Mouse (Mus musculus) brain, embryonic 14.5 days (tissue): ENCODE data around the gene Nexn. TPM values are rescaled to one million over a fixed set of nuclear protein-coding genes. Genes with fewer than 3 reads are reported as not detected.

Experiments used
- DNase-seq: peaks from one replicate; pipeline ENCODE4 v3.0.0-alpha.2; 2011; ENCODE audit warnings: low read depth
- CTCF ChIP-seq: fragments of 200-500 bp; IDR thresholded peaks from 2 replicates; pipeline ENCODE4 v1.5.1; 2012; ENCODE audit warnings: inconsistent platforms, mild to moderate bottlenecking, moderate library complexity, borderline replicate concordance; ENCODE audit not compliant: insufficient read depth, insufficient read length; ENCODE audit errors: extremely low read depth
- POLR2A ChIP-seq: fragments of 200-500 bp; IDR thresholded peaks from 2 replicates; pipeline ENCODE4 v1.6.1; 2012; ENCODE audit warnings: mild to moderate bottlenecking, inconsistent platforms, borderline replicate concordance; ENCODE audit not compliant: poor library complexity, insufficient read depth, insufficient read length, severe bottlenecking; ENCODE audit errors: extremely low read depth
- polyA plus RNA-seq: library from polyadenylated mRNA; depleted of rRNA; stranded (reverse); fragments of >200 nt; gene quantifications from 2 replicates; pipeline ENCODE4 v1.2.3, GENCODE M21; 2012

Gene Nexn
- polyA plus RNA-seq, 1 experiment, result 1.2 TPM

GRCm38 (mm10) chr3:152293530-152294181, 27.5 kb upstream of the Nexn start:
- no peak for DNase-seq
- TF ChIP-seq CTCF, result no peak
- no peak for TF ChIP-seq POLR2A

- TF ChIP-seq POLR2A, result no peak
- TF ChIP-seq CTCF, result no peak
- DNase-seq, result no peak
These were observed 25.7 kb upstream of the Nexn start for GRCm38 (mm10) chr3:152291895-152292294.

GRCm38 (mm10) chr3:152290175-152290798, 24.1 kb upstream of the Nexn start:
- DNase-seq, result no peak
- TF ChIP-seq CTCF (no peak), POLR2A (no peak)

GRCm38 (mm10) chr3:152288740-152289139, 22.6 kb upstream of the Nexn start:
- TF ChIP-seq CTCF (no peak), POLR2A (no peak)
- peak; percentile 45 for DNase-seq

GRCm38 (mm10) chr3:152288276-152288675, 22.1 kb upstream of the Nexn start:
- no peak for DNase-seq
- TF ChIP-seq POLR2A, result no peak
- TF ChIP-seq CTCF, result no peak

- DNase-seq, result no peak
- TF ChIP-seq POLR2A, result no peak
- TF ChIP-seq CTCF, result no peak
These were observed 21.7 kb upstream of the Nexn start for GRCm38 (mm10) chr3:152287810-152288209.

- TF ChIP-seq POLR2A (no peak), CTCF (no peak)
- no peak for DNase-seq
These were observed 18.6 kb upstream of the Nexn start for GRCm38 (mm10) chr3:152284759-152285158.

GRCm38 (mm10) chr3:152284306-152284705, 18.2 kb upstream of the Nexn start:
- no peak for DNase-seq
- TF ChIP-seq CTCF (no peak), POLR2A (no peak)

- no peak for DNase-seq
- TF ChIP-seq POLR2A (no peak), CTCF (no peak)
These were observed 16.0 kb upstream of the Nexn start for GRCm38 (mm10) chr3:152282126-152282525.

GRCm38 (mm10) chr3:152278431-152278830, 12.3 kb upstream of the Nexn start:
- DNase-seq, result no peak
- TF ChIP-seq POLR2A (no peak), CTCF (no peak)

- no peak for TF ChIP-seq POLR2A
- no peak for DNase-seq
These were observed 11.8 kb upstream of the Nexn start for GRCm38 (mm10) chr3:152277912-152278311.

- no peak for TF ChIP-seq CTCF
- no peak for TF ChIP-seq POLR2A
- DNase-seq, result no peak
These were observed 10.8 kb upstream of the Nexn start for GRCm38 (mm10) chr3:152276935-152277334.
